Comparison of ENCODE assay signal across 18 mouse cellular contexts in genomic region chrX:109969863-109970262, GRCm38 (mm10).
"Had no signal": no experiment of that assay in that cellular context is flagged by ENCODE, and none has a peak within 500 bp of the region (broad histone marks: within the 10 kb centered on the region; RNA-seq: fewer than 3 reads in every experiment).

No protein-coding gene starts in this region.

- H3K36me3 ChIP-seq: liver, embryonic 13.5 days; midbrain, embryonic 12.5 days; neural tube, embryonic 13.5 days; stomach, embryonic 15.5 days had no signal

- DNase-seq: kidney, postnatal 25 days; layer of hippocampus, adult 9-11 months; liver, embryonic 13.5 days; lung, adult 2 months; lung, postnatal 14 days; lung, postnatal 4 days; retina, postnatal 1 day; right cerebral cortex, postnatal 25 days; spleen, adult 18-20 months; thymus, postnatal 36 days had no signal

- H3K4me2 ChIP-seq: liver, embryonic 13.5 days; midbrain, embryonic 12.5 days; neural tube, embryonic 13.5 days; stomach, embryonic 15.5 days had no signal

- ATAC-seq: midbrain, embryonic 16.5 days had no signal

- H3K27me3 ChIP-seq: liver, embryonic 13.5 days; midbrain, embryonic 12.5 days; neural tube, embryonic 13.5 days; stomach, embryonic 15.5 days had no signal

- H3K9me3 ChIP-seq: liver, embryonic 13.5 days; midbrain, embryonic 12.5 days; neural tube, embryonic 13.5 days; stomach, embryonic 15.5 days had no signal

- H3K4me1 ChIP-seq: liver, embryonic 13.5 days; midbrain, embryonic 12.5 days; neural tube, embryonic 13.5 days; stomach, embryonic 15.5 days had no signal

- H3K27ac ChIP-seq: kidney, postnatal 0 days; layer of hippocampus, adult 2 months; left cerebral cortex, adult 2 months; liver, embryonic 13.5 days; midbrain, embryonic 12.5 days; neural tube, embryonic 13.5 days; stomach, embryonic 15.5 days had no signal

- H3K4me3 ChIP-seq: layer of hippocampus, adult 2 months; left cerebral cortex, adult 2 months; liver, embryonic 13.5 days; midbrain, embryonic 12.5 days; myocyte; neural tube, embryonic 13.5 days; stomach, embryonic 15.5 days had no signal

- H3K9ac ChIP-seq: liver, embryonic 13.5 days; midbrain, embryonic 12.5 days; neural tube, embryonic 13.5 days; stomach, embryonic 15.5 days had no signal
